Mouse (Mus musculus) embryonic facial prominence, embryonic 10.5 days (tissue): ENCODE measurements around the gene Rtl5. TPM values are rescaled to one million over a fixed set of nuclear protein-coding genes. Genes with fewer than 3 reads are reported as not detected.

Experiments used
- DNase-seq: peaks from one replicate; pipeline ENCODE4 v3.0.0-alpha.2; 2017; ENCODE audit warnings: low spot score
- H3K27ac ChIP-seq: fragments of 300-500 bp; sonication (generic); replicated peaks from 2 replicates; pipeline ENCODE4 v1.5.1; 2016; ENCODE audit warnings: mild to moderate bottlenecking
- H3K27me3 ChIP-seq: fragments of 300-500 bp; sonication (generic); replicated peaks from 2 replicates; pipeline ENCODE4 v1.6.1; 2016; ENCODE audit warnings: low read depth, mild to moderate bottlenecking; ENCODE audit not compliant: poor library complexity, severe bottlenecking
- H3K36me3 ChIP-seq: fragments of 300-500 bp; sonication (generic); replicated peaks from 2 replicates; pipeline ENCODE4 v1.6.1; 2016; ENCODE audit warnings: mild to moderate bottlenecking, moderate library complexity
- H3K4me1 ChIP-seq: fragments of 300-500 bp; sonication (generic); 2 replicates; pipeline ENCODE4 v1.6.1; 2016
- H3K4me3 ChIP-seq: fragments of 300-500 bp; sonication (generic); 2 replicates; pipeline ENCODE4 v1.5.1; 2016; ENCODE audit warnings: mild to moderate bottlenecking, moderate library complexity
- H3K9me3 ChIP-seq: fragments of 300-500 bp; sonication (generic); 2 replicates; pipeline ENCODE4 v1.6.1; 2016; ENCODE audit warnings: mild to moderate bottlenecking
- WGBS: fragments of 180-500 bp; shearing (Covaris S2); methylation state at CpG from one replicate; pipeline ENCODE4 v1.1.7; 2016; 5-methylcytosine and 5-hydroxymethylcytosine counted together
- polyA plus RNA-seq: library from polyadenylated mRNA; unstranded; fragments of >200 nt; fragmentation: Nextera tagmentation; extraction: Ambion mirVana; gene quantifications from 2 replicates; pipeline ENCODE4 v1.2.1, GENCODE M21; 2016

Rtl5 gene
- polyA plus RNA-seq, 1 experiment from 2014 or later: 1.9 TPM

GRCm38 (mm10) chrX:102060243-102060642 lies 10.9 kb downstream of the Rtl5 start:
- Histone ChIP-seq H3K27me3 (peaks cover 67% of the 10 kb centered on the region), H3K9me3 (no peaks in the 10 kb centered on the region), H3K4me3 (no peak overlapping the region), H3K36me3 (no peaks in the 10 kb centered on the region), H3K4me1 (peaks cover 25% of the 10 kb centered on the region), H3K27ac (no peak overlapping the region)
- 83% methylated on average over 5 of the region's 5 CpGs for WGBS
- no peak for DNase-seq

- H3K4me1 ChIP-seq: peaks cover 20% of the 10 kb centered on the region
- DNase-seq: no peak
These were observed 11.7 kb downstream of the Rtl5 start for GRCm38 (mm10) chrX:102059437-102059836.

GRCm38 (mm10) chrX:102054009-102054408 lies 17.1 kb downstream of the Rtl5 start:
- 86% methylated on average over 4 of the region's 4 CpGs for WGBS
- H3K27ac ChIP-seq: no peak overlapping the region
- H3K4me1 ChIP-seq: no peaks in the 10 kb centered on the region
- no peak for DNase-seq
- no peak overlapping the region for H3K4me3 ChIP-seq
- no peaks in the 10 kb centered on the region for H3K9me3 ChIP-seq
- peaks cover 63% of the 10 kb centered on the region for H3K27me3 ChIP-seq
- no peaks in the 10 kb centered on the region for H3K36me3 ChIP-seq

More at GRCm38 (mm10) chrX:102059437-102059836, 11.7 kb downstream of the Rtl5 start:
- no peaks in the 10 kb centered on the region for H3K36me3 ChIP-seq
- WGBS: 66% methylated on average over 9 of the region's 9 CpGs
- H3K9me3 ChIP-seq: no peaks in the 10 kb centered on the region
- H3K27ac ChIP-seq: no peak overlapping the region
- no peak overlapping the region for H3K4me3 ChIP-seq
- H3K27me3 ChIP-seq: peaks cover 59% of the 10 kb centered on the region

- H3K27ac ChIP-seq: no peak overlapping the region
- H3K9me3 ChIP-seq: no peaks in the 10 kb centered on the region
- H3K27me3 ChIP-seq: peaks cover 67% of the 10 kb centered on the region
- H3K4me3 ChIP-seq: no peak overlapping the region
- no peaks in the 10 kb centered on the region for H3K4me1 ChIP-seq
- H3K36me3 ChIP-seq: no peaks in the 10 kb centered on the region
- WGBS: 84% methylated on average over 2 of the region's 2 CpGs
- DNase-seq: no peak
These were observed 17.7 kb downstream of the Rtl5 start for GRCm38 (mm10) chrX:102053371-102053770.

GRCm38 (mm10) chrX:102051225-102051624 lies 19.9 kb downstream of the Rtl5 start:
- Histone ChIP-seq H3K4me3 (no peak overlapping the region), H3K27ac (no peak overlapping the region), H3K27me3 (peaks cover 68% of the 10 kb centered on the region), H3K4me1 (no peaks in the 10 kb centered on the region), H3K9me3 (no peaks in the 10 kb centered on the region), H3K36me3 (no peaks in the 10 kb centered on the region)
- WGBS: 78% methylated on average over 4 of the region's 4 CpGs
- DNase-seq: no peak

- 86% methylated on average over 6 of the region's 6 CpGs for WGBS
- H3K4me3 ChIP-seq: no peak overlapping the region
- H3K9me3 ChIP-seq: no peaks in the 10 kb centered on the region
- H3K27me3 ChIP-seq: peaks cover 74% of the 10 kb centered on the region
- H3K27ac ChIP-seq: no peak overlapping the region
- no peaks in the 10 kb centered on the region for H3K36me3 ChIP-seq
- no peaks in the 10 kb centered on the region for H3K4me1 ChIP-seq
- DNase-seq: no peak
These were observed 20.6 kb downstream of the Rtl5 start for GRCm38 (mm10) chrX:102050552-102050951.

GRCm38 (mm10) chrX:102042386-102042785 lies 28.7 kb downstream of the Rtl5 start:
- no peaks in the 10 kb centered on the region for H3K9me3 ChIP-seq
- no peaks in the 10 kb centered on the region for H3K4me1 ChIP-seq
- no peak for DNase-seq
- no peaks in the 10 kb centered on the region for H3K36me3 ChIP-seq
- H3K4me3 ChIP-seq: no peak overlapping the region
- H3K27ac ChIP-seq: no peak overlapping the region
- H3K27me3 ChIP-seq: peaks cover 75% of the 10 kb centered on the region
- WGBS: 84% methylated on average over 4 of the region's 4 CpGs

- H3K27me3 ChIP-seq: peaks cover 82% of the 10 kb centered on the region
These were observed 29.5 kb downstream of the Rtl5 start for GRCm38 (mm10) chrX:102041562-102041961.

GRCm38 (mm10) chrX:102037506-102037905 lies 33.6 kb downstream of the Rtl5 start:
- Histone ChIP-seq H3K36me3 (no peaks in the 10 kb centered on the region), H3K4me1 (no peaks in the 10 kb centered on the region), H3K27me3 (peaks cover 88% of the 10 kb centered on the region), H3K9me3 (no peaks in the 10 kb centered on the region), H3K27ac (no peak overlapping the region), H3K4me3 (no peak overlapping the region)
- no peak for DNase-seq
- 72% methylated on average over 2 of the region's 2 CpGs for WGBS

More at GRCm38 (mm10) chrX:102041562-102041961, 29.5 kb downstream of the Rtl5 start:
- Histone ChIP-seq H3K4me3 (no peak overlapping the region), H3K36me3 (no peaks in the 10 kb centered on the region), H3K27ac (no peak overlapping the region), H3K9me3 (no peaks in the 10 kb centered on the region), H3K4me1 (no peaks in the 10 kb centered on the region)
- no peak for DNase-seq
- WGBS: 60% methylated on average over 7 of the region's 7 CpGs

GRCm38 (mm10) chrX:102036866-102037361 lies 34.2 kb downstream of the Rtl5 start:
- H3K27me3 ChIP-seq: peaks cover 87% of the 10 kb centered on the region
- no peaks in the 10 kb centered on the region for H3K36me3 ChIP-seq
- H3K9me3 ChIP-seq: no peaks in the 10 kb centered on the region
- H3K4me3 ChIP-seq: no peak overlapping the region
- no peak overlapping the region for H3K27ac ChIP-seq
- no peak for DNase-seq
- peaks cover 2% of the 10 kb centered on the region for H3K4me1 ChIP-seq
- 83% methylated on average over 3 of the region's 3 CpGs for WGBS

GRCm38 (mm10) chrX:102035671-102036070 lies 35.4 kb downstream of the Rtl5 start:
- Histone ChIP-seq H3K27ac (no peak overlapping the region), H3K9me3 (no peaks in the 10 kb centered on the region), H3K36me3 (no peaks in the 10 kb centered on the region), H3K4me1 (peaks cover 5% of the 10 kb centered on the region), H3K27me3 (peaks cover 90% of the 10 kb centered on the region), H3K4me3 (no peak overlapping the region)
- WGBS: 53% methylated on average over 3 of the region's 3 CpGs
- no peak for DNase-seq

- DNase-seq: no peak
- Histone ChIP-seq H3K9me3 (no peaks in the 10 kb centered on the region), H3K36me3 (no peaks in the 10 kb centered on the region), H3K27me3 (peaks cover 93% of the 10 kb centered on the region), H3K4me1 (peaks cover 5% of the 10 kb centered on the region), H3K4me3 (no peak overlapping the region), H3K27ac (no peak overlapping the region)
- WGBS: 82% methylated on average over 2 of the region's 2 CpGs
These were observed 37.5 kb downstream of the Rtl5 start for GRCm38 (mm10) chrX:102033566-102033965.

GRCm38 (mm10) chrX:102032431-102032830 lies 38.7 kb downstream of the Rtl5 start:
- no peak for DNase-seq
- whole genome bisulfite sequencing: 75% methylated on average over 8 of the region's 8 CpGs
- Histone ChIP-seq H3K27ac (no peak overlapping the region), H3K9me3 (no peaks in the 10 kb centered on the region), H3K27me3 (peaks cover 98% of the 10 kb centered on the region), H3K4me3 (no peak overlapping the region), H3K4me1 (peaks cover 5% of the 10 kb centered on the region), H3K36me3 (no peaks in the 10 kb centered on the region)
